Mouse (Mus musculus) urinary bladder, postnatal 10 days (tissue): ENCODE measurements around the gene Btg4.
"Not testable (repeated sequence)": the region's sequence is repeated elsewhere in the genome, so short reads cannot be mapped to it uniquely, and the experiment has no call there.

Experiments
- DNase-seq: peaks from one replicate; pipeline ENCODE4 v3.0.0; 2022; ENCODE audit warnings: low spot score

Btg4 gene

GRCm38 (mm10) chr9:51093697-51094096 lies 33.0 kb downstream of the Btg4 start:
- DNase-seq = no peak

- no peak for DNase-seq
Measured at GRCm38 (mm10) chr9:51096306-51096705, 35.6 kb downstream of the Btg4 start.

GRCm38 (mm10) chr9:51101756-51102425 lies 41.2 kb downstream of the Btg4 start, which contains the start of gene 4833427G06Rik:
4833427G06Rik (minus strand) TSS chr9:51102078.
- no peak for DNase-seq

GRCm38 (mm10) chr9:51102963-51103807 lies 42.5 kb downstream of the Btg4 start:
- peak; percentile 24 for DNase-seq

- peak; percentile 18 for DNase-seq
Measured at GRCm38 (mm10) chr9:51103808-51104514, 43.3 kb downstream of the Btg4 start.

GRCm38 (mm10) chr9:51105751-51106150 lies 45.0 kb downstream of the Btg4 start:
- no peak for DNase-seq

GRCm38 (mm10) chr9:51114767-51115166 lies 54.1 kb downstream of the Btg4 start:
- no peak for DNase-seq

- no peak for DNase-seq
Measured at GRCm38 (mm10) chr9:51136985-51137384, 76.3 kb downstream of the Btg4 start.

GRCm38 (mm10) chr9:51137432-51137831 lies 76.7 kb downstream of the Btg4 start:
- no peak for DNase-seq

- DNase-seq = no peak
Measured at GRCm38 (mm10) chr9:51137836-51138235, 77.1 kb downstream of the Btg4 start.

GRCm38 (mm10) chr9:51138301-51138700 lies 77.6 kb downstream of the Btg4 start:
- DNase-seq = no peak

- DNase-seq = not testable (repeated sequence)
Measured at GRCm38 (mm10) chr9:51139401-51139800, 78.7 kb downstream of the Btg4 start.

- DNase-seq = no peak
Measured at GRCm38 (mm10) chr9:51140711-51141110, 80.0 kb downstream of the Btg4 start.

GRCm38 (mm10) chr9:51143437-51143836 lies 82.7 kb downstream of the Btg4 start:
- no peak for DNase-seq

GRCm38 (mm10) chr9:51144218-51144617 lies 83.5 kb downstream of the Btg4 start:
- no peak for DNase-seq

GRCm38 (mm10) chr9:51146496-51146895 lies 85.8 kb downstream of the Btg4 start:
- no peak for DNase-seq

- no peak for DNase-seq
Measured at GRCm38 (mm10) chr9:51147294-51147693, 86.6 kb downstream of the Btg4 start.

GRCm38 (mm10) chr9:51152079-51152752 lies 91.5 kb downstream of the Btg4 start:
- no peak for DNase-seq

GRCm38 (mm10) chr9:51161771-51162388 lies 101.2 kb downstream of the Btg4 start:
- DNase-seq = no peak

- no peak for DNase-seq
Measured at GRCm38 (mm10) chr9:51163989-51164388, 103.3 kb downstream of the Btg4 start.

- no peak for DNase-seq
Measured at GRCm38 (mm10) chr9:51165312-51166180, 104.8 kb downstream of the Btg4 start, which contains the start of gene Gm32742. Gm32742 (minus strand) TSS chr9:51165517.
